Mouse (Mus musculus): ENCODE data around the gene Sept7.

GRCm38 (mm10) chr9:25252759-25253477, 679 bp downstream of the Sept7 start:
- 0 out of 2 replicates have a peak, but pooled peaks have one; percentile 20 for TF ChIP-seq CTCF (IDR thresholded peaks at IDR 0.05; ENCODE audit: control insufficient read depth, insufficient read depth, insufficient replicate concordance, low read depth, low read length)
- TF ChIP-seq POLR2A (IDR thresholded peaks at IDR 0.05; ENCODE audit: control insufficient read depth, low read depth, low read length), result peak; percentile 20; the same call in 1 of the 2 replicates

All from testis, adult 2 months (tissue).